Mouse (Mus musculus) G1E (cell line): ENCODE results near the gene Ccna2.

ENCODE experiments used
- CTCF ChIP-seq: IDR thresholded peaks from 2 replicates; pipeline ENCODE4 v1.5.1; 2012; ENCODE audit warnings: low read depth, low read length, inconsistent platforms, mixed read lengths
- GATA1 ChIP-seq: IDR thresholded peaks from 2 replicates; pipeline ENCODE4 v1.6.1; 2012; ENCODE audit warnings: borderline replicate concordance, low read length, inconsistent platforms, mixed read lengths
- POLR2AphosphoS5 ChIP-seq: IDR thresholded peaks from 2 replicates; pipeline ENCODE4 v1.6.1; 2012; ENCODE audit warnings: low read depth, low read length, inconsistent platforms; ENCODE audit not compliant: insufficient replicate concordance
- TAL1 ChIP-seq: conservative IDR thresholded peaks from 2 replicates; pipeline ENCODE4 v1.6.1; 2012; ENCODE audit warnings: low read depth, low read length, inconsistent platforms, mixed read lengths

GRCm38 (mm10) chr3:36552406-36553047 lies 19.4 kb downstream of the Ccna2 start, which contains the start of gene Exosc9:
- TF ChIP-seq CTCF (no peak), POLR2AphosphoS5 (no peak), GATA1 (no peak), TAL1 (no peak)
